Mouse (Mus musculus): Measurements from ENCODE around the gene Timmdc1. TPM values are rescaled to one million over a fixed set of nuclear protein-coding genes. Genes with fewer than 3 reads are reported as not detected.

Timmdc1 gene
- polyA plus RNA-seq, 1 experiment, result 9.9 TPM

GRCm38 (mm10) chr16:38467917-38468705 is 54.4 kb downstream of the Timmdc1 start:
- WGBS, result 80% methylated on average over 8 of the region's 8 CpGs
- DNase-seq (ENCODE audit: low read depth, low spot score), result no peak

- WGBS, result 84% methylated on average over 13 of the region's 13 CpGs
- DNase-seq (ENCODE audit: low read depth, low spot score), result no peak
Observed at GRCm38 (mm10) chr16:38467091-38467916, 55.2 kb downstream of the Timmdc1 start.

- WGBS, result 63% methylated on average over 4 of the region's 4 CpGs
- DNase-seq (ENCODE audit: low read depth, low spot score), result no peak
Observed at GRCm38 (mm10) chr16:38466089-38466488, 56.4 kb downstream of the Timmdc1 start.

GRCm38 (mm10) chr16:38463305-38463704 is 59.2 kb downstream of the Timmdc1 start:
- no peak for DNase-seq (ENCODE audit: low read depth, low spot score)
- WGBS, result 87% methylated on average over 5 of the region's 5 CpGs

GRCm38 (mm10) chr16:38462161-38462560 is 60.3 kb downstream of the Timmdc1 start:
- DNase-seq (ENCODE audit: low read depth, low spot score), result no peak
- 84% methylated on average over 7 of the region's 7 CpGs for WGBS

- 76% methylated on average over 8 of the region's 8 CpGs for WGBS
- no peak for DNase-seq (ENCODE audit: low read depth, low spot score)
Observed at GRCm38 (mm10) chr16:38461749-38462148, 60.7 kb downstream of the Timmdc1 start.

- whole genome bisulfite sequencing, result 90% methylated on average over 4 of the region's 4 CpGs
- no peak for DNase-seq (ENCODE audit: low read depth, low spot score)
Observed at GRCm38 (mm10) chr16:38459990-38460389, 62.5 kb downstream of the Timmdc1 start.

GRCm38 (mm10) chr16:38458600-38459280 is 63.7 kb downstream of the Timmdc1 start:
- no peak for DNase-seq (ENCODE audit: low read depth, low spot score)
- 51% methylated on average over 6 of the region's 6 CpGs for WGBS

- no peak for DNase-seq (ENCODE audit: low read depth, low spot score)
- WGBS, result 59% methylated on average over 11 of the region's 11 CpGs
Observed at GRCm38 (mm10) chr16:38456812-38457567, 65.5 kb downstream of the Timmdc1 start.

GRCm38 (mm10) chr16:38455511-38456418 is 66.7 kb downstream of the Timmdc1 start, which contains the start of gene Cd80:
Gene Cd80 (plus strand): TSS chr16:38455561.
- no peak for DNase-seq (ENCODE audit: low read depth, low spot score)
- 72% methylated on average over 17 of the region's 17 CpGs for WGBS

GRCm38 (mm10) chr16:38454533-38455254 is 67.8 kb downstream of the Timmdc1 start:
- WGBS, result 75% methylated on average over 11 of the region's 11 CpGs
- no peak for DNase-seq (ENCODE audit: low read depth, low spot score)

- DNase-seq (ENCODE audit: low read depth, low spot score), result no peak
- 91% methylated on average over 4 of the region's 4 CpGs for WGBS
Observed at GRCm38 (mm10) chr16:38453952-38454351, 68.5 kb downstream of the Timmdc1 start.

GRCm38 (mm10) chr16:38453203-38453553 is 69.3 kb downstream of the Timmdc1 start:
- DNase-seq (ENCODE audit: low read depth, low spot score), result no peak
- 30% methylated on average over 3 of the region's 3 CpGs for WGBS

GRCm38 (mm10) chr16:38452442-38453202 is 69.8 kb downstream of the Timmdc1 start, which contains the start of gene Adprh:
Gene Adprh (minus strand): TSS chr16:38452703.
- peak; percentile 73 for DNase-seq (ENCODE audit: low read depth, low spot score)
- under 1% methylated on average over 59 of the region's 61 CpGs for WGBS

GRCm38 (mm10) chr16:38451421-38452205 is 70.8 kb downstream of the Timmdc1 start:
- DNase-seq (ENCODE audit: low read depth, low spot score), result no peak
- 39% methylated on average over 12 of the region's 12 CpGs for WGBS

GRCm38 (mm10) chr16:38450707-38451106 is 71.8 kb downstream of the Timmdc1 start:
- 90% methylated on average over 7 of the region's 7 CpGs for WGBS
- no peak for DNase-seq (ENCODE audit: low read depth, low spot score)

Measured in large intestine, adult 2 months (tissue).